Mouse (Mus musculus): ENCODE measurements around the gene Ctxn1. TPM values are rescaled to one million over a fixed set of nuclear protein-coding genes. Genes with fewer than 3 reads are reported as not detected.

Ctxn1 gene
- polyA plus RNA-seq, 1 experiment from 2014 or later, result 236 TPM

DNA sequence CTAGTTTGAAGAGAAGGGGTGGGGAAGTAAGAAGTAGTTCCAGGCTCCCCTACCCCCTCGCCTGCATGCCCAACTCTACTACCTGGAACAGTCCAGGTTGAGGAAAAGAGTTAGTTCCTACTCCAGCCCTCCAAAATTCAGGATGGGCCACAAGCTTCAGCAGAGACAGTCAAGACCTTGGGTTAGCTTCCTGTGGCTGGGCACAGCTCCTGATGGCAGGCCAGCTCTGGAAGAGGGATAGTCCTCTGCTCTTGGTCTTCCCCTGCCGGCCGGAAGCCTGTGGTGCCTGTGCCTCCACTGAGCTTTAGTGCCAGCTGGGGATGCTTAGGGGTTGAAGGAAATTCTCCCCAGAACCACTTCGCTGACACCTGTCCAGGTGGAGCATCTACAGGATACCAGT is 32.8 kb downstream of the Ctxn1 start:
- Histone ChIP-seq H3K27ac (ENCODE audit: low read depth, low read length) (no peak overlapping the region), H3K9me3 (replicated peaks; ENCODE audit: control insufficient read depth, low read length) (no peaks in the 10 kb centered on the region), H3K4me3 (ENCODE audit: low read depth, low read length) (no peak overlapping the region), H3K9ac (ENCODE audit: low read length) (0 out of 2 replicates have a peak overlapping the region, but pooled peaks have one; percentile 17), H3K4me2 (ENCODE audit: low read length) (peak overlapping the region; percentile 39; the same call in 1 of the 2 replicates), H3K27me3 (replicated peaks; ENCODE audit: control insufficient read depth, insufficient read depth, low read length) (no peaks in the 10 kb centered on the region), H3K36me3 (ENCODE audit: control insufficient read depth, insufficient read depth, low read length) (no peaks in the 10 kb centered on the region), H3K4me1 (ENCODE audit: control insufficient read depth, insufficient read depth, low read length) (no peaks in the 10 kb centered on the region)
- 25% methylated on average over 4 of the region's 4 CpGs for WGBS
- DNase-seq (ENCODE audit: low spot score) (no peak), ATAC-seq (no peak)

DNA sequence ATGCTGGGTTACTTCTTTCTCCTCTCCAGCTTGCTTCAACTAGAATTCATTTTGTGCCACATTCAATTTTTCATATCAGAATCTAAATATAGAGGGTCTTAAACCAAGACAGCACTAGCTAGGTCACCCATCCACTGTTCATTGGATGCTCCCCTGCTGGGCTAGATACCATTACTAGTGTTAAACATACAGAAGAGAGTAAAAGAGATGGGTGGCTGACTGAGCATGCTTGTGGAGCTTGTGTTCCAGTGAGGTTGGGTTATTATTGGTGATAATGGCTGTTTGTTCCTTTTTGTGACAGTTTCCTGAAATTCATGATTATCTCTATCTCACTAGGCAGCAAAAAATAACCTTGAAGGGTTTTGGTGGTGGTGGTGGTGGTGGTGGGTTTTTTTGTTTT is 37.0 kb downstream of the Ctxn1 start:
- no peak overlapping the region for H3K9ac ChIP-seq (ENCODE audit: low read length)
- no peaks in the 10 kb centered on the region for H3K36me3 ChIP-seq (ENCODE audit: control insufficient read depth, insufficient read depth, low read length)
- DNase-seq (ENCODE audit: low spot score) (no peak), ATAC-seq (no peak)
- no peak overlapping the region for H3K4me3 ChIP-seq (ENCODE audit: low read depth, low read length)
- H3K27me3 ChIP-seq (replicated peaks; ENCODE audit: control insufficient read depth, insufficient read depth, low read length), result no peaks in the 10 kb centered on the region
- no peak overlapping the region for H3K27ac ChIP-seq (ENCODE audit: low read depth, low read length)
- no peak overlapping the region for H3K4me2 ChIP-seq (ENCODE audit: low read length)
- H3K4me1 ChIP-seq (ENCODE audit: control insufficient read depth, insufficient read depth, low read length), result 0 out of 2 replicates have a peak, but pooled peaks cover 5% of the 10 kb centered on the region
- no peaks in the 10 kb centered on the region for H3K9me3 ChIP-seq (replicated peaks; ENCODE audit: control insufficient read depth, low read length)

DNA sequence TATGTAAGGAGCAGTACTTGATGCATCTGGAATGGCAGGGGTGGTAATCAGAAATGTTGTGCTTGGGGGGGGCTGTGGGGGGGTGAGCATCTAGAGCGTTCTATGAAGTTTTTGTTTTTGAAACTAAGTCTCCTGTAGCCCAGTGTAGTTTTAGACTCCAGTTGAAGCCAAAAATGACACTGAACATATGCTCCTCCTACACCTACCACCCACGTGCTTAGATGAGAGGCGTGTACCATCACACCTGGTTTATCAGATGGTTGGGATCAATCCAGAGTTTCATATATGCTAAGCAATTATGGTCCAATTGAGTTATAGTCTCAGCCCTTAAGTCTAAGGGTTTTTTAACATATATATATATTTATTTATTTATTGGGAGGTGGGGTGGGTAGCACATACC is 39.5 kb downstream of the Ctxn1 start:
- no peaks in the 10 kb centered on the region for H3K27me3 ChIP-seq (replicated peaks; ENCODE audit: control insufficient read depth, insufficient read depth, low read length)
- ATAC-seq (no peak), DNase-seq (ENCODE audit: low spot score) (no peak)
- WGBS, result 88% methylated on average over 3 of the region's 3 CpGs
- no peak overlapping the region for H3K27ac ChIP-seq (ENCODE audit: low read depth, low read length)
- H3K9ac ChIP-seq (ENCODE audit: low read length), result no peak overlapping the region
- no peaks in the 10 kb centered on the region for H3K9me3 ChIP-seq (replicated peaks; ENCODE audit: control insufficient read depth, low read length)
- peaks cover 9% of the 10 kb centered on the region for H3K36me3 ChIP-seq (ENCODE audit: control insufficient read depth, insufficient read depth, low read length)
- peaks cover 18% of the 10 kb centered on the region for H3K4me1 ChIP-seq (ENCODE audit: control insufficient read depth, insufficient read depth, low read length)
- H3K4me3 ChIP-seq (ENCODE audit: low read depth, low read length), result no peak overlapping the region
- H3K4me2 ChIP-seq (ENCODE audit: low read length), result no peak overlapping the region

DNA sequence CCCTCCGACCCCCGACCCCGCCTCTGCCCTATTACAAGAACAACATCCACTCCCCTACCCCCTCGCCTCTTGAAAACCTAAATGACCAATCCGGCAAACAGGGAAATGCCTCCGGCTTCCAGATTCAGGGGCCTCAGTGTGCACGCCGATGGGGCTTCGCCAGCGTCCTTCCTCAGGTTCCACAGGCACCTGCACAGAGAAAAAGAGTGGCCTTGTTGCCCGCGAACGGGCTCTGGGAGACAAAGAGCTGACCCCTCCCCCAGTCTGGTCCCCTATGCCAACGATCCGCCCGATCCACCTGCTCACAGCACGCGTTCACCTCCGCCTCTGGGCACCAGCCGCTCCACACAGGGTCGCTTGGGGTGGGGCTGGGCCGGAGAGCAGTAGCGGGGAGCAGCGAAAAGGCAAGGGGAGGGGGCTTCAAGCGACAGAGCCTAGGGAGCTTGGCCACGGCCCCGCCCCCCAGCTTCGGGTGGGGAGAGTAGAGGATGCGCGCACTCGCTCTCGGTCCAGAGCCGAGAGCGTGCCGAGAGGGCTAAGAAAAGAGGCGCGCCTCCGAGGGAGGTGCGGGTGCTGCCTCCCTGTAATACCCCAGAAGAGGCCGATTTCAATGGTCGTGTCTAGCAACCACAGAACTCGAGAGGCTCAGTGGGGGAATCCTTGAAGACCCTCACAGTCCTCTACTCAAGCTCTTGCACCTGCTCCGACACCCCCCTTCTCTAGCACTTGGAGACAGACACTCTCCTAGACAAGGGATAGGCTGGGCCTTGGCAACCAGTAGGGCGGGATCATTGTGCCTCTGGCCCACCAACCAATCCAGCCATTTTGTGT is 42.1 kb downstream of the Ctxn1 start, which contains the start of gene Prr36:
Gene Prr36, minus strand, starts transcription at position 669 of the 831 bp plus-strand sequence.
- no peaks in the 10 kb centered on the region for H3K27me3 ChIP-seq (replicated peaks; ENCODE audit: control insufficient read depth, insufficient read depth, low read length)
- H3K27ac ChIP-seq (ENCODE audit: low read depth, low read length), result peak within 1 kb of the TSS; percentile 96
- peak within 1 kb of the TSS; percentile 95 for H3K9ac ChIP-seq (ENCODE audit: low read length)
- peak within 1 kb of the TSS; percentile 71 for H3K4me3 ChIP-seq (ENCODE audit: low read depth, low read length)
- H3K9me3 ChIP-seq (replicated peaks; ENCODE audit: control insufficient read depth, low read length), result no peaks in the 10 kb centered on the region
- peak; percentile 90 for ATAC-seq
- peaks cover 15% of the 10 kb centered on the region for H3K36me3 ChIP-seq (ENCODE audit: control insufficient read depth, insufficient read depth, low read length)
- peak; percentile 92 for DNase-seq (ENCODE audit: low spot score)
- H3K4me2 ChIP-seq (ENCODE audit: low read length), result peak within 1 kb of the TSS; percentile 83
- peaks cover 37% of the 10 kb centered on the region for H3K4me1 ChIP-seq (ENCODE audit: control insufficient read depth, insufficient read depth, low read length)
- under 1% methylated on average over 41 of the region's 44 CpGs for WGBS

DNA sequence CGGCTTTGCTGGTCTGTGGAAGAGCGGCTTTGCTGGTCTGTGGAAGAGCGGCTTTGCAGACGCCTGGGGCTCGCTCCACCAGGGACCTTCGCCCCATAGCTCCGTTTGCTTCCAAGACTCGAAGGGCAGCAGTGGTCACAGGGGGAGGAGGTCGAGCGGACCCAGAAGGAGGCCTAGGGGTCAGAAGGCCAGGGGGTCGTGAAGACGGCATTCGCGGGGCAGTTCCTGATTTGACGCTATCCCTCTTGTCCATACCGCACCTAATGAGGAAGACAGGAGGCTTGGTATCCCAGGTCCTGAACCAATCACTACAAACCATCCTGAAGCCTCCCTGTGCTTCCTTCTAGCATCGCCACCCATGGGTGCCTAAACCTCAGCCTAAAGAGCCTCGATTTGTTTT is 42.8 kb downstream of the Ctxn1 start:
- ATAC-seq (peak; percentile 11), DNase-seq (ENCODE audit: low spot score) (no peak)
- H3K36me3 ChIP-seq (ENCODE audit: control insufficient read depth, insufficient read depth, low read length), result peaks cover 15% of the 10 kb centered on the region
- WGBS, result 4% methylated on average over 18 of the region's 18 CpGs
- H3K4me1 ChIP-seq (ENCODE audit: control insufficient read depth, insufficient read depth, low read length), result peaks cover 37% of the 10 kb centered on the region
- peak overlapping the region; percentile 95 for H3K9ac ChIP-seq (ENCODE audit: low read length)
- no peaks in the 10 kb centered on the region for H3K27me3 ChIP-seq (replicated peaks; ENCODE audit: control insufficient read depth, insufficient read depth, low read length)
- no peaks in the 10 kb centered on the region for H3K9me3 ChIP-seq (replicated peaks; ENCODE audit: control insufficient read depth, low read length)
- H3K27ac ChIP-seq (ENCODE audit: low read depth, low read length), result peak overlapping the region; percentile 96
- peak overlapping the region; percentile 83 for H3K4me2 ChIP-seq (ENCODE audit: low read length)
- peak overlapping the region; percentile 71 for H3K4me3 ChIP-seq (ENCODE audit: low read depth, low read length)

DNA sequence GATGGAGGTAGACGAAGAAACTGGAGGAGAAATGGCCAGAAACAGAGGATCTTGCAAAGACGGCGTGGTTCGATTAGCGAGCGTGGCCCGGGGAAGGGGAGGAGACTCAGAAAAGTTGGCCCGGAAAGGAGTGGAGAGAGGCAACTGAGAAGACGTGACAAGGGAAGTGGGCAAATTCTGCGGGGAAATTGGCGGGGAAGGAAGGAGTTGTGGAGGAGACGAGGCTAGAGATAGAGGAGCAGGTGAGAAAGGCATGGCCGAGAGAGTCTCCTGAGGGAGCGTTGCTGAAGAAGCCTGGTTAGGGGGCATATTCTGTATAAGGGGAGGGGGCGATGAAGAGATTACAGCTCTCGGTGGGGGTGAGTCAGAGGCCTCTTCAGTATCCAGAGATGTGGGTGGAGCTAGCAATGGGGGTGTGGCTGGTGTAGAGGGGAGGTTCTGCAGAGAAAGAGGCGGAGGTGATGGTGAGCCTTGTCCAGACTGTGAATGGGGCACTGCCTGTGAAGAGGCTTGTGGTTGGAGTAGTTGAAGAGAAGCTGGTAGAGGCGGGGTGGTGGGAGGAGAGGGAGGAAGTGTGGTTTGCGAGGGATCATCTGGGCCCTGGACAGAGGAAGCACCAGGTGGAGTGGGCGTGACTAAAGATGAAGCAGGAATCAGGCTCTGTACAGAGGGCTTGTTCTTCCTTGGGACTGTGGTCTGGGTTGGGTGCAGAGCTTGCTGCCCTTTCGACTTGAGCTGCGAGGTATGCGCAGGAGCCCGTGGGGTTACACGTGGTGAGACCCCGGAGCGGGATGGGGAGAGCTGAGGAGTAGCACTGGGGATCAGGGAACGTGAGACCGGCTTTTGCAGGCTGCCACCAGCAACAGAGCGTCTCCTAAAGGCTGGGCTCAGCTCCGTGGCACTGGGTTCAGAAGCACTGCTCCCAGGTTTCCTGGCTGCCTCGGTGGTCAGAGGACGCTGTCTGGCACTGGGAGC is 44.8 kb downstream of the Ctxn1 start:
- WGBS, result 14% methylated on average over 33 of the region's 33 CpGs
- 0 out of 2 replicates have a peak overlapping the region, but pooled peaks have one; percentile 27 for H3K27ac ChIP-seq (ENCODE audit: low read depth, low read length)
- ATAC-seq, result no peak

DNA sequence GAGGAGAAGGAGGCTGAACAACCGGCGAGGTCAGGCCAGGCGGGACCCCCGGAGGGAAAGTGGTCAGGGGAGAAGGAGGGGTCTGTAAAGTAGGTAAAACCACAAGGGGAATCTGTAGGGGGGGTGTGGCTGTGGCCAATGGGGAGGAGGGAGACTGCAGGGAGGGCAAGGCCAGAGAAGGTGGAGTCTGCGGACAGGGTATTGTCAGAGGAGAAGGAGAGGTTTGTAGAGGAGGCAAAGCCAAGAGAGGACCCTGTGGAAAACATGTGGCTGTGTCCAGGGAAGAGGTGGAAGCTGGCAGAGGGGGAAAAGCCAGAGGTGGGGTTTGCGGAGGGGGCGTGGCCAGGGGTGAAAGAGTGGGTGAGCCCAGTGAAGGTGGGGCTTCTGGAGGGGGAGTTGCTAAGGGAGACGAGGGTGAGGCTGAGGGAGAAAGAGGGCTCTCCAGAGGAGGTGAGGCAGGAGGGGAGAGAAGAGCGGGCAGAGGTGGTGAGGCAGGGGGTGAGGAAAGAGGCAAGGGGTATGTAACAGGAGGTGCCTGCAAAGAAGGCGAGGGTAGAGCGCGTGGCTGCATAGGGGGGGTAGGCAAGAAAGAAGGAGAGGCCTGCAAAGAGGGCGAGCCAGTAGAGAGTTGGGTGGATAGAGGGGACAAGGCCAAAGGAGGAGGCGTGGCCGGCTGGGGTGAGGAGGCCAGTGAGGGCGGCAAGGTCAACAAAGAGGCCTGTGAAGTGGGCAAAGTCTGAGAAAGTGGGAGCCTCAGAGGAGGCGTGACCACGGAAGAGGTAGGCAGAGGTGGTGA is 45.7 kb downstream of the Ctxn1 start:
- Histone ChIP-seq H3K27me3 (replicated peaks; ENCODE audit: control insufficient read depth, insufficient read depth, low read length) (no peaks in the 10 kb centered on the region), H3K4me3 (ENCODE audit: low read depth, low read length) (peak overlapping the region; percentile 41), H3K27ac (ENCODE audit: low read depth, low read length) (peak overlapping the region; percentile 27; the same call in 1 of the 2 replicates), H3K9me3 (replicated peaks; ENCODE audit: control insufficient read depth, low read length) (no peaks in the 10 kb centered on the region), H3K4me1 (ENCODE audit: control insufficient read depth, insufficient read depth, low read length) (peaks cover 37% of the 10 kb centered on the region), H3K4me2 (ENCODE audit: low read length) (peak overlapping the region; percentile 83), H3K36me3 (ENCODE audit: control insufficient read depth, insufficient read depth, low read length) (peaks cover 38% of the 10 kb centered on the region), H3K9ac (ENCODE audit: low read length) (peak overlapping the region; percentile 62)
- 7% methylated on average over 18 of the region's 18 CpGs for WGBS
- ATAC-seq (peak; percentile 3; the same call in 1 of the 2 replicates), DNase-seq (ENCODE audit: low spot score) (peak; percentile 51)

More for the DNA sequence above, 44.8 kb downstream of the Ctxn1 start:
- H3K4me1 ChIP-seq (ENCODE audit: control insufficient read depth, insufficient read depth, low read length), result peaks cover 37% of the 10 kb centered on the region
- H3K9ac ChIP-seq (ENCODE audit: low read length), result peak overlapping the region; percentile 62
- H3K27me3 ChIP-seq (replicated peaks; ENCODE audit: control insufficient read depth, insufficient read depth, low read length), result no peaks in the 10 kb centered on the region
- H3K36me3 ChIP-seq (ENCODE audit: control insufficient read depth, insufficient read depth, low read length), result peaks cover 34% of the 10 kb centered on the region
- H3K9me3 ChIP-seq (replicated peaks; ENCODE audit: control insufficient read depth, low read length), result no peaks in the 10 kb centered on the region
- peak; percentile 52 for DNase-seq (ENCODE audit: low spot score)
- H3K4me2 ChIP-seq (ENCODE audit: low read length), result peak overlapping the region; percentile 83
- peak overlapping the region; percentile 41 for H3K4me3 ChIP-seq (ENCODE audit: low read depth, low read length)

DNA sequence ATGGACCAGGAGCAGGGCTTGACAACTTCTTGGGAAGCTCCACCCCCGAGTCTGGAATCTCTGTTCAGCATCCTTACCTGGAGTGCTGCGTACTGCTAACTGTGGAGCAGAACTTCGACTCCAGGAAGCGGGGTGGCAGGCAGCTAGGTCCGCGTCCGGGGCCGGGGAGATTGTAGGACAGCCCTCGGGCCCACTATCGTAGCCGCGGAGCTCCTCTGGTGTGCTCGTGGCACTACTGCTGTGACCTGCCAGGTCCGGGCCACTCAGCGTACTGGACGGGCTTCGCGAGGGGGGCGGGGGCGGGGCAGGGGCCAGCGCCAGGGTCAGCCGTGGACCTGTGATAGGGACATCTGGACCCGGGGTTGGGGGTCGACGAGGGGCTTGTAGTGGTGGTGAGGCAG is 46.3 kb downstream of the Ctxn1 start:
- Histone ChIP-seq H3K9me3 (replicated peaks; ENCODE audit: control insufficient read depth, low read length) (no peaks in the 10 kb centered on the region), H3K4me3 (ENCODE audit: low read depth, low read length) (peak overlapping the region; percentile 41), H3K4me1 (ENCODE audit: control insufficient read depth, insufficient read depth, low read length) (peaks cover 36% of the 10 kb centered on the region), H3K36me3 (ENCODE audit: control insufficient read depth, insufficient read depth, low read length) (peaks cover 43% of the 10 kb centered on the region), H3K27ac (ENCODE audit: low read depth, low read length) (peak overlapping the region; percentile 27; the same call in 1 of the 2 replicates), H3K9ac (ENCODE audit: low read length) (peak overlapping the region; percentile 62), H3K27me3 (replicated peaks; ENCODE audit: control insufficient read depth, insufficient read depth, low read length) (no peaks in the 10 kb centered on the region), H3K4me2 (ENCODE audit: low read length) (peak overlapping the region; percentile 83)
- DNase-seq (ENCODE audit: low spot score) (no peak), ATAC-seq (peak; percentile 2; the same call in 1 of the 2 replicates)
- 4% methylated on average over 25 of the region's 25 CpGs for WGBS

Measured in forebrain, embryonic 14.5 days (tissue).